Mouse (Mus musculus) stomach, postnatal 0 days (tissue): ENCODE measurements around the gene Rtl10.

ENCODE experiments used
- CTCF ChIP-seq: IDR thresholded peaks from 2 replicates; pipeline ENCODE4 v1.5.1; 2016; ENCODE audit warnings: antibody characterized with exemption, low read depth, mild to moderate bottlenecking, moderate library complexity
- EP300 ChIP-seq: optimal IDR thresholded peaks from 2 replicates; pipeline ENCODE3; 2016; ENCODE audit warnings: antibody characterized with exemption

- TF ChIP-seq CTCF, result no peak
- no peak for TF ChIP-seq EP300
These were observed 12.6 kb upstream of the Rtl10 start for GRCm38 (mm10) chr16:18486126-18486525.
